Mouse (Mus musculus) kidney, postnatal 0 days (tissue): ENCODE results near the gene Xpo1. TPM values are rescaled to one million over a fixed set of nuclear protein-coding genes. Genes with fewer than 3 reads are reported as not detected.

Experiments used
- ATAC-seq: fragments of 200-750 bp; cut with Nextera tagmentation; replicated peaks from 2 replicates; pipeline ENCODE4 v1.8.0; 2017; ENCODE audit warnings: low read depth, moderate number of reproducible peaks, moderate TSS enrichment, moderate library complexity; ENCODE audit not compliant: low FRiP score
- DNase-seq: peaks from one replicate; pipeline ENCODE4 v3.0.0-alpha.2; 2016; ENCODE audit warnings: low spot score
- H3K27ac ChIP-seq: fragments of 300-500 bp; sonication (generic); 2 replicates; pipeline ENCODE4 v1.5.1; 2014; ENCODE audit warnings: mild to moderate bottlenecking
- H3K27me3 ChIP-seq: fragments of 300-500 bp; sonication (generic); 2 replicates; pipeline ENCODE4 v1.6.1; 2014; ENCODE audit warnings: low read length, mixed read lengths; ENCODE audit not compliant: insufficient read depth
- H3K36me3 ChIP-seq: fragments of 300-500 bp; sonication (generic); 2 replicates; pipeline ENCODE4 v1.6.1; 2014; ENCODE audit warnings: low read length, mixed read lengths; ENCODE audit not compliant: insufficient read depth
- H3K4me1 ChIP-seq: fragments of 300-500 bp; sonication (generic); replicated peaks from 2 replicates; pipeline ENCODE4 v1.6.1; 2014; ENCODE audit warnings: antibody characterized with exemption, low read length, mixed read lengths; ENCODE audit not compliant: insufficient read depth
- H3K4me2 ChIP-seq: fragments of 300-500 bp; sonication (generic); 2 replicates; pipeline ENCODE4 v1.6.1; 2014; ENCODE audit warnings: mild to moderate bottlenecking, low read length, moderate library complexity, mixed read lengths
- H3K4me3 ChIP-seq: fragments of 300-500 bp; sonication (generic); replicated peaks from 2 replicates; pipeline ENCODE4 v1.5.1; 2014; ENCODE audit warnings: low read depth, low read length
- H3K9ac ChIP-seq: fragments of 300-500 bp; sonication (generic); 2 replicates; pipeline ENCODE4 v1.6.1; 2014; ENCODE audit warnings: low read depth, low read length
- H3K9me3 ChIP-seq: fragments of 300-500 bp; sonication (generic); replicated peaks from 2 replicates; pipeline ENCODE4 v1.6.1; 2016; ENCODE audit warnings: low read length, inconsistent platforms, mixed read lengths
- CTCF ChIP-seq: IDR thresholded peaks from 2 replicates; pipeline ENCODE4 v1.5.1; 2016; ENCODE audit warnings: antibody characterized with exemption, low read depth, mild to moderate bottlenecking, moderate library complexity
- WGBS: fragments of 180-500 bp; shearing (Covaris S2); extraction: QIAGEN DNeasy Blood & Tissue Kit; methylation state at CpG from one replicate; pipeline ENCODE4 v1.1.7; 2014; 5-methylcytosine and 5-hydroxymethylcytosine counted together
- polyA plus RNA-seq: library from polyadenylated mRNA; unstranded; fragments of >200 nt; fragmentation: Nextera tagmentation; extraction: Ambion mirVana; gene quantifications from 2 replicates; pipeline ENCODE4 v1.2.1, GENCODE M21; 2015

Xpo1 gene
- 45.7 and 49.3 TPM in 2 replicates for polyA plus RNA-seq

DNA sequence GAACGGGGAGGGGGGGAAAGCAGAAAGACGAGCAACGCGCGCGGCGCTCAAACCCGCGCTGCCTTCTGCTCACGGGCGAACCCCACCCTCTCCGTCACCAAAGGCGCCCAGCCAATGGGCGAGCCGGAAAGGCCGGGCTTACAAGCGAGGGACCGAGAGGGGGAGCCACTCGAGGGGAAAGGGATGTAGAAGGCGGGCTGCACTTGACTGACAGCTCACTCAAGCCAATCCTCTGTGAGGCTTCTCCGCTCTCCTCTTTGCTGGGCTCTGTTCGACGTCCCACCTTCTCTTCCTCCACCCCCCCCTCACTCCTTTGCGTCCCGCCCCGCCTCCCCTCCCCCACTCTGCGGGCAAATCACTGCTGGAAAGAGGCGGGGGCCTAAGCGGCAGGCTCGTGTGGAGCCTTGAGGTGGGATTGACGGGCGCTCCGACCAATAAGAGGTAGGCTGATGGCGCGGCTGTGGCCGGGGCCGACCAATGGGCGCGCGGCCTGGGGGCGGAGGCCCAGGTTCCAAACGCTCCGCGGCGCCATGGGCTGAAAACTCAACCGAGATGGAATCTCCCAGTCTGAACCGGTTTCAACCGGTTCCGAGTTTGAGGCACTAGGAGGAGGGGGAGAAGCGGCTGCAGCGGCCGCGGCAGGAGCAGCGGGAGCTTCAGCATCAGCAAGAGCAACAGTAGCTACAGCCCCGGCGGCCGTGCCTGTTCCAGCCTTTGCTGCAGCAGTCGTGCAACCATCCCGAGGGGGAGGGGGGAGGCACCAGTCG, at the start of gene Xpo1:
Gene Xpo1, plus strand, starts transcription at position 615 of the 767 bp plus-strand sequence.
- peak; percentile 100 for DNase-seq
- peak; percentile 75 for TF ChIP-seq CTCF
- WGBS = under 1% methylated on average over 55 of the region's 60 CpGs

DNA sequence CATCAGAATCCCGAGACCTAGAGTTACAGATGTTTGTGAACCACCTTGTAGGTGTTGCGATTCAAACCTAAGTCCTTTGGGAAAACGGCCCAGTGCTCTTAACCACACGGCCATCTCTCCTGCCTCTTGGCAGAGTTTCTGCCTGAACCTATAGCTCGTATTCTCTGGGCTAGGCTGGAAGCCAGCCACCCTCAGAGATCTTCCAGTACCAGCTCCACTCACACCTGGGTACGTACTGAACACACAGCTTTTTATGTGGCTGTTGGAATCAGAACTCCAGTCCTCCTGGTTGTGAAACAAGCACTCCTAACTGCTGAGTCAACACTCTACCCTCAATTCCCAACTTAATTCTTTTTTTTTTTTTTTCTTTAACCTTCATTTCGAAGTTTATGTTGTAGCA, 46.1 kb upstream of the Xpo1 start:
- Histone ChIP-seq H3K36me3 (no peaks in the 10 kb centered on the region), H3K4me3 (no peak overlapping the region), H3K4me2 (no peak overlapping the region), H3K9me3 (no peaks in the 10 kb centered on the region), H3K27me3 (no peaks in the 10 kb centered on the region), H3K27ac (no peak overlapping the region), H3K4me1 (no peaks in the 10 kb centered on the region), H3K9ac (no peak overlapping the region)
- DNase-seq (no peak), ATAC-seq (no peak)
- 89% methylated on average over 7 of the region's 7 CpGs for WGBS
- TF ChIP-seq CTCF = no peak

More for the DNA sequence above, at the start of gene Xpo1:
- Histone ChIP-seq H3K36me3 (no peaks in the 10 kb centered on the region), H3K4me1 (no peaks in the 10 kb centered on the region), H3K4me3 (peak within 1 kb of the TSS; percentile 99), H3K9me3 (no peaks in the 10 kb centered on the region), H3K27ac (peak within 1 kb of the TSS; percentile 100), H3K27me3 (no peaks in the 10 kb centered on the region), H3K4me2 (peak within 1 kb of the TSS; percentile 66), H3K9ac (peak within 1 kb of the TSS; percentile 99)
- ATAC-seq = peak; percentile 99

DNA sequence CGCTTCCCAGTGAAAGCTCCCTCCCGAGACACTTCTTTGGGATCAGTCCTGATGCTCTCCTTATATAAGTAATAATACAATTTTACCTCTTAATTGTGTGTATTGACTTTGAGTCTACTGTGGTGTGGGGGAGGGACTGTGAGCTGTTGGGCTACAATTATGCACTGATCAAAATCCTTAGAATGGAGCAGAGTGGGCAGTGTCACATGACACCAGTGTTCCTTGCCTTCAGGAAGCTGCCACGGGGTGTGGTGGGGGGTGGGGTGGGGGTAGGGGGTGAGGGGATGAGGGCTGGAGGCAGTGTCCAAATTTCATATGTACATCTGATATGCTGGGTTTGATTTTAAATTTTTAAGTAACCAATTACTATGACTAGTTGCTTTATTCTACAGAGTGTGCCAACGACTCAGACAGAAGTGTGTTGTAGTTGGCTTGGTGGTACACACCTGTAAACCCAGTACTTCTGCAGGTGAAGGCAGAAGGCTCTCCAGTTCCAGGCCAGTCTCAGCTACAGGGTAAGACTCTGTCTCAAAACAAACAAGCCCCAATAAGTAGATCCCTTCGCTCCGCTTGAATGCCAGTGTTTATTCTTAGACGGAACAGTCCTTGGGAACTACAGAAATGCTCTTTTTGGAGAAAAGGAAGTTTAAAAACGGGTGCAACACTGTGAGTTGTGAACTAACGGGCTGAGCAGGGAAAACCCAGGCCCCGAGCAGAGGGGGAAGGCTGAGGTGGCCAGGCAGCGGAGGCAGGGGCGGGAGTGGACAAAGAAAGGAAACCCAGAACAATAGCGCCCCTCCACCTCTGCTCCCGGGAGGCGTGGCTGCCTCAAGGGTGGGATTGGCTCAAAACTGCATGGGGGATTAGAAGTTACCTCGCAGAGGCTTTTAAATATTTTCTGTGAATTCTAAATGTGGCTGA, 45.0 kb upstream of the Xpo1 start:
- ATAC-seq (peak; percentile 63), DNase-seq (peak; percentile 90)
- TF ChIP-seq CTCF = peak; percentile 26; the same call in 1 of the 2 replicates
- Histone ChIP-seq H3K4me2 (peak overlapping the region; percentile 52), H3K9ac (peak overlapping the region; percentile 57), H3K27me3 (no peaks in the 10 kb centered on the region), H3K36me3 (no peaks in the 10 kb centered on the region), H3K9me3 (no peaks in the 10 kb centered on the region), H3K27ac (peak overlapping the region; percentile 73), H3K4me3 (peak overlapping the region; percentile 28), H3K4me1 (no peaks in the 10 kb centered on the region)
- WGBS = 15% methylated on average over 16 of the region's 16 CpGs

DNA sequence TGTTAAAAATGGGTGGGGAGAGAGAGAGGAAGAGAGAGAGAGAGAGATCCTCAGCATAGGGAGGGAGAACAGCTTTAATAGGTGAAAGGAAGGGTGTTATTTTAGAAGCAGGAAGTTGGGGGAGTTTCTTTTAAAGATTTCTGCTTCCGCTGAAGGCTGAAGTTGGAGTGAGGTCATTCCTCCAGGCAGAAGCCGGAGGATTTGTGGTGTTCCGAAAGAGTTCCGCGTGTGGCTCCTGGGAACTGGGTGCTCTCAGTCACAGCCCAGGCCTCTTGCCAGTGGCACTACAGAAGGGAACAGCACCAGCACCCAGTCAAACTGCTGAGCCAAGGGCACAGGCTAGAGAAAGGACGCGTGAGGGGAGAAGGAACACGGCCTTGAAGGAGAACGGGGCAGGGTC, 38.4 kb upstream of the Xpo1 start:
- Histone ChIP-seq H3K4me3 (no peak overlapping the region), H3K9me3 (no peaks in the 10 kb centered on the region), H3K9ac (no peak overlapping the region), H3K4me2 (no peak overlapping the region), H3K27ac (no peak overlapping the region), H3K27me3 (no peaks in the 10 kb centered on the region), H3K36me3 (no peaks in the 10 kb centered on the region), H3K4me1 (no peaks in the 10 kb centered on the region)
- TF ChIP-seq CTCF = no peak
- ATAC-seq (no peak), DNase-seq (peak; percentile 47)
- 54% methylated on average over 9 of the region's 9 CpGs for WGBS

DNA sequence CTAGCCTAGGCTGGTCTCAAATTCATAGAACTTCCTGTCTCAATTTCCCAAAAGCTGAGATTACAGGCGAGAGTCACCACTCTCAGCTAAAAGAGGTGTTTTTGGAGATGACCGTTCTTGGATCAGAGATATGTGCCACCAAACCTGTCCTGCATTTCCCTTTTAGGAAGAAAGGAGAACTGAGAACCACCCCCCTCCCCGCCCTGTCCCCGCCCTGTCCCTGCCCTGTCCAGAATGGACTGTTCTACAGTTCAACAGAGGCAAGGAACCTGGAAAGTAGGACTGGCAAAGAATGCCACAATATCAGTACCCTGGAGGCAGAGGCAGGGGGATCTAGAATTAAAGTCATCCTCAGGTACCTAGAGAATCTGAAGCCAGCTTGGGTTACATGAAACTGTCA, 19.8 kb upstream of the Xpo1 start:
- Histone ChIP-seq H3K36me3 (no peaks in the 10 kb centered on the region), H3K4me2 (no peak overlapping the region), H3K4me3 (no peak overlapping the region), H3K27ac (no peak overlapping the region), H3K9me3 (no peaks in the 10 kb centered on the region), H3K4me1 (no peaks in the 10 kb centered on the region), H3K27me3 (no peaks in the 10 kb centered on the region), H3K9ac (no peak overlapping the region)
- ATAC-seq = no peak
- no peak for TF ChIP-seq CTCF
- DNase-seq = no peak
- 76% methylated on average over 4 of the region's 4 CpGs for WGBS

DNA sequence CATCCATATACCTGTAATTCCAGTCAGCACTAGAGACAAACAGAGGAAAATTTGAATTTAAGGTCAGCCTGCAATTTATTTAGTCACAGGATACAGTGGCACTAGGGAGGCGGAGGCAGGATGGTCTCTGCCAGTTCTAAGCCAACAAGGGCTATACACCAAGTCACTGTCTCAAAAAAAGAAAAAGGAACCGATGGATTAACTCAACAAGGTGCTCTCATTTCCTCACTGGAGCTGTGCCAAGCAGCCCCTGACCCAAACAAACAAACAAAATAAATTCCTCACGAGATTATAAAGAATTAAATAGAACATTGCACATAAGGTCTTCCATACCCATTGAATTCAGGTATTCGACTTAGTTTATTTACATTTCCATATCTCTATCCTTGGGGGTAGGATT, 1.9 kb upstream of the Xpo1 start:
- no peaks in the 10 kb centered on the region for H3K4me1 ChIP-seq
- no peaks in the 10 kb centered on the region for H3K36me3 ChIP-seq
- no peak overlapping the region for H3K4me3 ChIP-seq
- ATAC-seq (no peak), DNase-seq (no peak)
- H3K9me3 ChIP-seq = no peaks in the 10 kb centered on the region
- 86% methylated on average over 4 of the region's 4 CpGs for WGBS
- no peak overlapping the region for H3K27ac ChIP-seq
- no peak overlapping the region for H3K4me2 ChIP-seq
- TF ChIP-seq CTCF = no peak
- no peak overlapping the region for H3K9ac ChIP-seq
- no peaks in the 10 kb centered on the region for H3K27me3 ChIP-seq
